Mouse (Mus musculus): ENCODE data around the gene D630045J12Rik.

DNA sequence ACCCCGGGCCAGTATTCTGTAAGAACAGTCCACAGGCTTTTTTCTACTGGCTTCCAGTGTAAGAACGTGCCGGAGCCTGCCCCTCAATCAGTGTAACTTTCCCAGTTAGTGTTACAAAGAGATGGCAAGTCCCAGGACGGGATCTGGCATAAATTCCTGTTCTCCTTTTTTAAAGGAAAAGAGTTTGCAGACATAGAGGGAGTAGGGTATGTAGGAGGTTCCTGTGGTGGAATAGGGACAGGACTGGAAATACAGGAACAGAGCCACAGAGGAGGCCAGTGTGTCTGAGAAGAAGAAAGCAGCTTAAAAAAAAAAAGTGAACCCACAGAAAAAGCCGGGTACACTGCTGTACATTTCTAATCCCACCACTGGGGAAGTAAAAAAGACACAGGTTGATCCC is 52.3 kb downstream of the D630045J12Rik start:
- no peak for TF ChIP-seq CTCF (IDR thresholded peaks at IDR 0.05; ENCODE audit: control insufficient read depth, insufficient read depth, low read length)
- TF ChIP-seq POLR2A (IDR thresholded peaks at IDR 0.05; ENCODE audit: borderline replicate concordance, control insufficient read depth, low read depth, low read length), result no peak
